Mouse (Mus musculus): ENCODE measurements at regions not wholly inside any gene's neighbourhood (a gene's known extent, or its start where the extent isn't known, plus 50 kb on each side); places are given as distances from the start of the nearest gene placed in this dataset.

GRCm38 (mm10) chr1:169357652-169358241, 173.5 kb downstream of the Nuf2 start:
- no peak overlapping the region for H3K9ac ChIP-seq (ENCODE audit: low read depth, low read length)
- ATAC-seq (replicated peaks; ENCODE audit: low FRiP score) (no peak), DNase-seq (ENCODE audit: low spot score) (no peak)
- no peaks in the 10 kb centered on the region for H3K4me1 ChIP-seq (replicated peaks; ENCODE audit: control insufficient read depth, insufficient read depth, low read length)
- no peak overlapping the region for H3K4me2 ChIP-seq
- WGBS = 63% methylated on average over 6 of the region's 6 CpGs
- H3K36me3 ChIP-seq (ENCODE audit: control insufficient read depth, insufficient read depth, low read length) = no peaks in the 10 kb centered on the region
- no peaks in the 10 kb centered on the region for H3K27me3 ChIP-seq (replicated peaks; ENCODE audit: control insufficient read depth, insufficient read depth, low read length)
- H3K4me3 ChIP-seq (ENCODE audit: low read depth, low read length) = no peak overlapping the region
- H3K27ac ChIP-seq (ENCODE audit: low read depth, low read length) = no peak overlapping the region
- H3K9me3 ChIP-seq (ENCODE audit: control insufficient read depth, low read length) = no peaks in the 10 kb centered on the region

DNA sequence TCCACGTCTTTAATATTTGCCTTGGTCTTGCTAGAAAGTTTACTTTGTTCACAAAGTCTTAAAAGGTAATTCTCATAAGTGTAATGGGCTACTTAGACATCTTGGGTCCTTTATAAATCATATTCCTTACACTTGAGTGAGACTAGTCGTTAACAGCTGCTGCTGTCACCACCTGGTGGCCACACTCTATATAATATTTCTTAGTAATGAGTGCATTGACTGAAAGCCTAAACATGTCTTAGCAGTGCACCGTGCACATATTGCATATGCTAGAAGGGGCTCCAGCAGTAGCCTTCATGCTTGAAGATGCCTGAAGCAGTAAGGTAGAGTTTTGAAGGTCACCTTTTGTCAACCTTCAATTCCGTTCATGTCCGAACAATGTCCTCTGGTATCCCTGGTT, 177.2 kb downstream of the Nuf2 start:
- no peak for DNase-seq (ENCODE audit: low spot score)
- Histone ChIP-seq H3K27ac (ENCODE audit: low read depth, low read length) (no peak overlapping the region), H3K4me2 (no peak overlapping the region), H3K9me3 (ENCODE audit: control insufficient read depth, low read length) (no peaks in the 10 kb centered on the region), H3K27me3 (replicated peaks; ENCODE audit: control insufficient read depth, insufficient read depth, low read length) (no peaks in the 10 kb centered on the region), H3K4me1 (replicated peaks; ENCODE audit: control insufficient read depth, insufficient read depth, low read length) (no peaks in the 10 kb centered on the region), H3K9ac (ENCODE audit: low read depth, low read length) (no peak overlapping the region), H3K4me3 (ENCODE audit: low read depth, low read length) (no peak overlapping the region), H3K36me3 (ENCODE audit: control insufficient read depth, insufficient read depth, low read length) (no peaks in the 10 kb centered on the region)
- ATAC-seq (replicated peaks; ENCODE audit: low FRiP score) = no peak
- WGBS = 72% methylated on average over 5 of the region's 5 CpGs

DNA sequence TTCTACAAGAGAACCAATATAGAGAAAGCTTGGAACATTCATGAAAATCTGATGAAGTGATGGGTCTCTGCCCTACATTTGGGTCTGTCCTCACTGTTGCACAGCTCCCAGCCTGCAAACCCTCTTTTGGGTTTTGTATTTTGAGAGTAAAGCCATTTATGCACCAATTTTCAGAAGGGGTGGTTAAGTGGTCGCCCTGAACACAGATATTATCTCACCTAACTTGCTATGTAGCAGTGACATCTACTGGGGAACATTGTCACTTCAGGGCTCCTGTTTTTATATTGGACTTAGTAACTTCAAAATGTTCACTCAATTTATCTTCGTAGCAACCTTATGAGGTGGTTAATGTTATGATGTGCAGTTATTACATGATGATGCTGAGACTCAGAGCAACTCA, 183.6 kb downstream of the Nuf2 start:
- Histone ChIP-seq H3K36me3 (ENCODE audit: control insufficient read depth, insufficient read depth, low read length) (no peaks in the 10 kb centered on the region), H3K4me3 (ENCODE audit: low read depth, low read length) (no peak overlapping the region), H3K4me2 (no peak overlapping the region), H3K27me3 (replicated peaks; ENCODE audit: control insufficient read depth, insufficient read depth, low read length) (no peaks in the 10 kb centered on the region), H3K27ac (ENCODE audit: low read depth, low read length) (no peak overlapping the region), H3K9ac (ENCODE audit: low read depth, low read length) (no peak overlapping the region), H3K4me1 (replicated peaks; ENCODE audit: control insufficient read depth, insufficient read depth, low read length) (no peaks in the 10 kb centered on the region), H3K9me3 (ENCODE audit: control insufficient read depth, low read length) (no peaks in the 10 kb centered on the region)
- DNase-seq (ENCODE audit: low spot score) (no peak), ATAC-seq (replicated peaks; ENCODE audit: low FRiP score) (no peak)
- 42% methylated on average over 2 of the region's 2 CpGs for WGBS

DNA sequence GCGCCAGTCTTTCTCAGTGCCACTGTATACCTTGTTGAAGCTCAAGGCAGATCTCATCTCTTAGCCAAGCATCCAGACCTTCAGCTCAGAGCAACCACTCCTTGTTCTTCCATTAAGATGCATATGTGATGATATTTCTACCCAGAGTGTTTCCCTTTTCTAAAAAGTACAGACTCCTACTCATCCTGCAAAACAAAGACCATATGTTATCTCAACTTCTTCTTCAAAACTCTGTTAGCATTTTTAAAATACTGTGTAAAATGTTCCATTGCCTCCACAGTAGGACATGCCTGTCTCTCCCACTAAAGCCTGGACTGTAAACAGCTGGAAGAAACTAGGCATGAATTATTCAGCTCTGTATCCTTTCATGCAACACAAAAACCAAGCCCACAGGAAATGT, 184.4 kb downstream of the Nuf2 start:
- H3K4me3 ChIP-seq (ENCODE audit: low read depth, low read length) = no peak overlapping the region
- no peaks in the 10 kb centered on the region for H3K9me3 ChIP-seq (ENCODE audit: control insufficient read depth, low read length)
- ATAC-seq (replicated peaks; ENCODE audit: low FRiP score) (no peak), DNase-seq (ENCODE audit: low spot score) (no peak)
- no peak overlapping the region for H3K27ac ChIP-seq (ENCODE audit: low read depth, low read length)
- H3K4me1 ChIP-seq (replicated peaks; ENCODE audit: control insufficient read depth, insufficient read depth, low read length) = no peaks in the 10 kb centered on the region
- no peaks in the 10 kb centered on the region for H3K27me3 ChIP-seq (replicated peaks; ENCODE audit: control insufficient read depth, insufficient read depth, low read length)
- no peak overlapping the region for H3K9ac ChIP-seq (ENCODE audit: low read depth, low read length)
- H3K36me3 ChIP-seq (ENCODE audit: control insufficient read depth, insufficient read depth, low read length) = no peaks in the 10 kb centered on the region
- H3K4me2 ChIP-seq = no peak overlapping the region
- 88% methylated on average over 1 of the region's 1 CpGs for WGBS

DNA sequence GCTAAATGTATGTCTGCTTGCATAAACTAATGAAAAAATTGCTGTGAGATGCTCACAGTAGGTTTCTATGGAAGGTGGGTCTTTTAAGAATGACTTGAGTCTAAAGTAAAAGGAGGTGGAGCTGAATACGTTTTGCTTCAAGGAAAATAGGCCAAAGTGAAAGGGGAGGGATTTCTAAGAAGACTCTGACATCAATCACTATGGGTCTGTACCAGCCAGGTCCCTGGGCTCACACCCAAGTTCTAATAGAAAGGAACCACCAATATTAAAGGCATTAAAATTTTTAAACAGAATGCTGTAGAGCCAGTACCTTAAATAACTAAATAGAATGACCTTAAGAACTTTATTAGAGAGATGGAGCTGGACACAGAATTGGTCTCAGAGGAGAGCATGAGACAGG, 190.1 kb downstream of the Nuf2 start:
- 74% methylated on average over 1 of the region's 1 CpGs for WGBS
- H3K27ac ChIP-seq (ENCODE audit: low read depth, low read length) = no peak overlapping the region

DNA sequence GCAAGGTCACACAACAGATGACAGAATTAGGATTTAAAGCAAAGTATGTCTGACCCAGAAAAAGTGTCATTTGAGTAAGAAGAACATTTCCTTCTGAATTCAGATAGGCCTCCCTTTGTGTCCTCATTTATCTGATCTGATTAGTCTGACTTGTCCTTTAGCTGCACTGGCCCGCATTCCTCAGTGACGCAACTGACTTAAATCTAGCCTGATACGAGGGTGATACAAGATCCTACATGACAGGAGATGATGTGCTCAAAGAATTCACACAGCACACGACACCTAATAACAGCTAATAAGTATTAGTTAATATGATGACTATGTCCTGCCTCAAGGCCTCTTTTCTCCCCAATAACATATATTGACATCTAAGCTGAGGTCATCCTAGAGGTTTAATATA, 192.8 kb downstream of the Nuf2 start:
- H3K9ac ChIP-seq (ENCODE audit: low read depth, low read length) = no peak overlapping the region
- H3K4me1 ChIP-seq (replicated peaks; ENCODE audit: control insufficient read depth, insufficient read depth, low read length) = no peaks in the 10 kb centered on the region
- WGBS = 54% methylated on average over 4 of the region's 4 CpGs

More for the DNA sequence above, 190.1 kb downstream of the Nuf2 start:
- Histone ChIP-seq H3K36me3 (ENCODE audit: control insufficient read depth, insufficient read depth, low read length) (no peaks in the 10 kb centered on the region), H3K4me3 (ENCODE audit: low read depth, low read length) (no peak overlapping the region), H3K27me3 (replicated peaks; ENCODE audit: control insufficient read depth, insufficient read depth, low read length) (no peaks in the 10 kb centered on the region), H3K4me1 (replicated peaks; ENCODE audit: control insufficient read depth, insufficient read depth, low read length) (no peaks in the 10 kb centered on the region), H3K4me2 (no peak overlapping the region), H3K9ac (ENCODE audit: low read depth, low read length) (no peak overlapping the region), H3K9me3 (ENCODE audit: control insufficient read depth, low read length) (no peaks in the 10 kb centered on the region)
- no peak for DNase-seq (ENCODE audit: low spot score)
- ATAC-seq (replicated peaks; ENCODE audit: low FRiP score) = no peak

DNA sequence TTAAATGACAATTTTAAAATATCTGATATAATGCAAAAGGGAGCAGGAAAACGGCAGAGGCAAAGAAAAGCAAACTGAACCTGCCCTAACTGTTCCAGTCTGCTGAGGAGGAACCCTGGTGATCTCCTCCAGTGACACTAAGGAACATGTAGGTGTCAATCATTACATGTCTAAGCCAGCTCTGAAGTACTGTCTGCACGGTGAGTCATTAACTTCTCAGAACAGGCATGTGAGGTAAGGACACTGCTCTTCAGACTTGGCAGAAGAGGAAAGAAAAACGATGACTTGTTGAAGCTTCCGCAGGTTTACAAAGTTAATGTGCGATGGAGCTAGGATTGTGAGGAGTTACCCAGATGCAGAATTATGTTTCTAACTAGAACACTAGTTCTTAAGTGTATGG, 199.1 kb downstream of the Nuf2 start:
- no peak overlapping the region for H3K9ac ChIP-seq (ENCODE audit: low read depth, low read length)
- no peak overlapping the region for H3K4me2 ChIP-seq
- DNase-seq (ENCODE audit: low spot score) = no peak
- no peak overlapping the region for H3K27ac ChIP-seq (ENCODE audit: low read depth, low read length)
- no peak overlapping the region for H3K4me3 ChIP-seq (ENCODE audit: low read depth, low read length)
- WGBS = 87% methylated on average over 5 of the region's 5 CpGs
- ATAC-seq (replicated peaks; ENCODE audit: low FRiP score) = no peak
- no peaks in the 10 kb centered on the region for H3K36me3 ChIP-seq (ENCODE audit: control insufficient read depth, insufficient read depth, low read length)
- no peaks in the 10 kb centered on the region for H3K9me3 ChIP-seq (ENCODE audit: control insufficient read depth, low read length)
- no peaks in the 10 kb centered on the region for H3K27me3 ChIP-seq (replicated peaks; ENCODE audit: control insufficient read depth, insufficient read depth, low read length)
- H3K4me1 ChIP-seq (replicated peaks; ENCODE audit: control insufficient read depth, insufficient read depth, low read length) = no peaks in the 10 kb centered on the region

More for the DNA sequence above, 192.8 kb downstream of the Nuf2 start:
- H3K9me3 ChIP-seq (ENCODE audit: control insufficient read depth, low read length) = no peaks in the 10 kb centered on the region
- DNase-seq (ENCODE audit: low spot score) (no peak), ATAC-seq (replicated peaks; ENCODE audit: low FRiP score) (no peak)
- no peak overlapping the region for H3K4me3 ChIP-seq (ENCODE audit: low read depth, low read length)
- no peaks in the 10 kb centered on the region for H3K27me3 ChIP-seq (replicated peaks; ENCODE audit: control insufficient read depth, insufficient read depth, low read length)
- H3K4me2 ChIP-seq = no peak overlapping the region
- no peak overlapping the region for H3K27ac ChIP-seq (ENCODE audit: low read depth, low read length)
- H3K36me3 ChIP-seq (ENCODE audit: control insufficient read depth, insufficient read depth, low read length) = no peaks in the 10 kb centered on the region

DNA sequence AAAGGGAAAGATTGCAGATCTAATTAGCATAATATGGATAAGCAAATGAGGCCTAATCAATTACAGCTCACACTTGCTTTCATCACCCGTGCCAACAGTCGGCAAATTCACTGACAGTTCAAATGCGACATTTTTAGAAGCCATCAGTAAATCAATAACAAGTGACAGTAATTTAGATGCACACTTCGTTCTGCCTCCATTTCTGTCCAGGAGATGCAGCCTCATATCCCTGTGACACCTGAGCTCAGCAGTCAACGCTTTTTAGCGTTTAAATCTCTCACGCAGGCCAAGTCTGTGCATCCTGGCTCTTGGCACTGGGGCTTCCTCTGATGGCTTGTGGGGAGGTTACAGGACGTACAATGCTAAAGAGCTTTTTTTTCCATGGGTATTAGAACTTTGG, 218.0 kb downstream of the Nuf2 start:
- no peak for ATAC-seq (replicated peaks; ENCODE audit: low FRiP score)
- Histone ChIP-seq H3K27me3 (replicated peaks; ENCODE audit: control insufficient read depth, insufficient read depth, low read length) (no peaks in the 10 kb centered on the region), H3K4me1 (replicated peaks; ENCODE audit: control insufficient read depth, insufficient read depth, low read length) (no peaks in the 10 kb centered on the region), H3K9me3 (ENCODE audit: control insufficient read depth, low read length) (no peaks in the 10 kb centered on the region), H3K27ac (ENCODE audit: low read depth, low read length) (no peak overlapping the region), H3K4me2 (no peak overlapping the region), H3K36me3 (ENCODE audit: control insufficient read depth, insufficient read depth, low read length) (no peaks in the 10 kb centered on the region), H3K9ac (ENCODE audit: low read depth, low read length) (no peak overlapping the region), H3K4me3 (ENCODE audit: low read depth, low read length) (no peak overlapping the region)
- 76% methylated on average over 8 of the region's 8 CpGs for WGBS
- no peak for DNase-seq (ENCODE audit: low spot score)

DNA sequence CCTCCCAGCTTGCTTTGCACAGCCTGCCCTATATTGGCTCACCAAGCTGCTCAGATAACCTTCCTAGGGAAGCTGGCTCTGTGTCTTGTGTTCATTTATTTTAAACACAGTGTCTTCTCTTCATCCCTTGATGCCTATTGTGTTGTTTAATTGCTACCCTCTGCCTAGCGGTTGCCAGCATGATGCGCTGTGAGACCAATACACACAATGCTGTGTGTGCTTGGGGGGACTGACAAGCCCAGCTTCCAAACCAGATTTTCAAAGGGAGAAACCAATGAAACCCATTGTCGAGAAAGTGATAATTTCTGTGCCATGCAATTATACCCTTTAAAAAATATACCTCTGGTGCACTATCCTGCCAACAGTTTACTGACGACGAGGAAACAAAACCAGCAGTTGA, 247.8 kb downstream of the Nuf2 start:
- no peaks in the 10 kb centered on the region for H3K4me1 ChIP-seq (replicated peaks; ENCODE audit: control insufficient read depth, insufficient read depth, low read length)
- no peak overlapping the region for H3K27ac ChIP-seq (ENCODE audit: low read depth, low read length)
- DNase-seq (ENCODE audit: low spot score) (no peak), ATAC-seq (replicated peaks; ENCODE audit: low FRiP score) (no peak)
- no peaks in the 10 kb centered on the region for H3K36me3 ChIP-seq (ENCODE audit: control insufficient read depth, insufficient read depth, low read length)
- no peak overlapping the region for H3K9ac ChIP-seq (ENCODE audit: low read depth, low read length)
- no peaks in the 10 kb centered on the region for H3K27me3 ChIP-seq (replicated peaks; ENCODE audit: control insufficient read depth, insufficient read depth, low read length)
- 91% methylated on average over 5 of the region's 5 CpGs for WGBS
- H3K4me2 ChIP-seq = no peak overlapping the region
- no peak overlapping the region for H3K4me3 ChIP-seq (ENCODE audit: low read depth, low read length)
- H3K9me3 ChIP-seq (ENCODE audit: control insufficient read depth, low read length) = no peaks in the 10 kb centered on the region

Data from liver, embryonic 11.5 days (tissue).